Mouse (Mus musculus): ENCODE data around the gene Ccdc124. TPM values are rescaled to one million over a fixed set of nuclear protein-coding genes. Genes with fewer than 3 reads are reported as not detected.

The Ccdc124 gene
- polyA plus RNA-seq, 1 experiment from 2014 or later = 61.7 TPM

- no peak for TF ChIP-seq CTCF (IDR thresholded peaks at IDR 0.05; ENCODE audit: low read depth)
- Histone ChIP-seq H3K27ac (ENCODE audit: low read depth, low read length) (no peak overlapping the region), H3K4me3 (ENCODE audit: low read depth, low read length) (no peak overlapping the region), H3K9me3 (ENCODE audit: control insufficient read depth) (0 out of 2 replicates have a peak, but pooled peaks cover 3% of the 10 kb centered on the region), H3K36me3 (ENCODE audit: control insufficient read depth, insufficient read depth) (no peaks in the 10 kb centered on the region), H3K4me2 (replicated peaks; ENCODE audit: low read depth) (no peak overlapping the region), H3K4me1 (replicated peaks; ENCODE audit: control insufficient read depth, insufficient read depth, low read length) (peaks cover 1% of the 10 kb centered on the region; the same call in 1 of the 2 replicates), H3K27me3 (replicated peaks; ENCODE audit: control insufficient read depth, insufficient read depth, low read length) (0 out of 2 replicates have a peak, but pooled peaks cover 2% of the 10 kb centered on the region), H3K9ac (ENCODE audit: low read depth, low read length) (no peak overlapping the region)
- 45% methylated on average over 11 of the region's 11 CpGs for WGBS
- ATAC-seq = no peak
Observed at GRCm38 (mm10) chr8:70821992-70822391, 51.7 kb downstream of the Ccdc124 start.

GRCm38 (mm10) chr8:70821399-70821962 is 52.3 kb downstream of the Ccdc124 start:
- Histone ChIP-seq H3K9me3 (ENCODE audit: control insufficient read depth) (0 out of 2 replicates have a peak, but pooled peaks cover 3% of the 10 kb centered on the region), H3K27ac (ENCODE audit: low read depth, low read length) (no peak overlapping the region), H3K36me3 (ENCODE audit: control insufficient read depth, insufficient read depth) (no peaks in the 10 kb centered on the region), H3K4me1 (replicated peaks; ENCODE audit: control insufficient read depth, insufficient read depth, low read length) (peaks cover 5% of the 10 kb centered on the region; the same call in 1 of the 2 replicates), H3K4me2 (replicated peaks; ENCODE audit: low read depth) (no peak overlapping the region), H3K9ac (ENCODE audit: low read depth, low read length) (no peak overlapping the region), H3K4me3 (ENCODE audit: low read depth, low read length) (no peak overlapping the region), H3K27me3 (replicated peaks; ENCODE audit: control insufficient read depth, insufficient read depth, low read length) (0 out of 2 replicates have a peak, but pooled peaks cover 2% of the 10 kb centered on the region)
- TF ChIP-seq CTCF (IDR thresholded peaks at IDR 0.05; ENCODE audit: low read depth) = peak; percentile 98
- WGBS = 17% methylated on average over 30 of the region's 30 CpGs
- no peak for ATAC-seq

GRCm38 (mm10) chr8:70820101-70820935 is 53.4 kb downstream of the Ccdc124 start:
- TF ChIP-seq CTCF (IDR thresholded peaks at IDR 0.05; ENCODE audit: low read depth) = no peak
- 5% methylated on average over 31 of the region's 31 CpGs for WGBS
- 0 out of 2 replicates have a peak, but pooled peaks cover 3% of the 10 kb centered on the region for H3K9me3 ChIP-seq (ENCODE audit: control insufficient read depth)
- H3K27me3 ChIP-seq (replicated peaks; ENCODE audit: control insufficient read depth, insufficient read depth, low read length) = 0 out of 2 replicates have a peak, but pooled peaks cover 2% of the 10 kb centered on the region
- H3K4me3 ChIP-seq (ENCODE audit: low read depth, low read length) = peak overlapping the region; percentile 12; the same call in 1 of the 2 replicates
- peaks cover 5% of the 10 kb centered on the region; the same call in 1 of the 2 replicates for H3K4me1 ChIP-seq (replicated peaks; ENCODE audit: control insufficient read depth, insufficient read depth, low read length)
- peak; percentile 73 for ATAC-seq
- no peak overlapping the region for H3K9ac ChIP-seq (ENCODE audit: low read depth, low read length)
- H3K36me3 ChIP-seq (ENCODE audit: control insufficient read depth, insufficient read depth) = no peaks in the 10 kb centered on the region
- H3K4me2 ChIP-seq (replicated peaks; ENCODE audit: low read depth) = peak overlapping the region; percentile 52
- peak overlapping the region; percentile 46; the same call in 1 of the 2 replicates for H3K27ac ChIP-seq (ENCODE audit: low read depth, low read length)

Small RNA genes within 50 kb of the gene (microRNA-seq; reads per million reads assigned to microRNA genes)
- 0.82 reads per million for gene Mir7067

Other genes starting within 250 kb of the Ccdc124 start
- gene Gdf15, start 241.5 kb downstream of the Ccdc124 start, polyA plus RNA-seq (2015; fragmentation: Nextera tagmentation; extraction: Ambion mirVana) = 1.7 and 1.9 TPM in 2 replicates
- 79.0 and 92.1 TPM in 2 replicates for gene Pgpep1, start 213.5 kb downstream of the Ccdc124 start, polyA plus RNA-seq (2015; fragmentation: Nextera tagmentation; extraction: Ambion mirVana)
- gene Lsm4, start 200.7 kb downstream of the Ccdc124 start, polyA plus RNA-seq (2015; fragmentation: Nextera tagmentation; extraction: Ambion mirVana) = 181 and 182 TPM in 2 replicates
- 114 and 121 TPM in 2 replicates for gene Jund, start 175.0 kb downstream of the Ccdc124 start, polyA plus RNA-seq (2015; fragmentation: Nextera tagmentation; extraction: Ambion mirVana)
- not detected in 2 replicates for gene Iqcn, start 170.5 kb downstream of the Ccdc124 start, polyA plus RNA-seq (2015; fragmentation: Nextera tagmentation; extraction: Ambion mirVana)
- 2.8 TPM in 2 replicates for gene Gm3336, start 155.4 kb downstream of the Ccdc124 start, polyA plus RNA-seq (2015; fragmentation: Nextera tagmentation; extraction: Ambion mirVana)
- gene Pde4c, start 150.2 kb downstream of the Ccdc124 start, polyA plus RNA-seq (2015; fragmentation: Nextera tagmentation; extraction: Ambion mirVana) = 0.21 and 0.31 TPM in 2 replicates
- 18.8 and 19.5 TPM in 2 replicates for gene Rab3a, start 119.3 kb downstream of the Ccdc124 start, polyA plus RNA-seq (2015; fragmentation: Nextera tagmentation; extraction: Ambion mirVana)
- 76.3 and 80.6 TPM in 2 replicates for gene Mpv17l2, start 113.0 kb downstream of the Ccdc124 start, polyA plus RNA-seq (2015; fragmentation: Nextera tagmentation; extraction: Ambion mirVana)
- gene Pik3r2, start 97.2 kb downstream of the Ccdc124 start, polyA plus RNA-seq (2015; fragmentation: Nextera tagmentation; extraction: Ambion mirVana) = 37.4 and 41.0 TPM in 2 replicates
- gene Mast3, start 68.9 kb downstream of the Ccdc124 start, polyA plus RNA-seq (2015; fragmentation: Nextera tagmentation; extraction: Ambion mirVana) = 4.4 and 7.2 TPM in 2 replicates
- gene Il12rb1, start 65.5 kb downstream of the Ccdc124 start, polyA plus RNA-seq (2015; fragmentation: Nextera tagmentation; extraction: Ambion mirVana) = 0.29 and 0.31 TPM in 2 replicates
- 6.2 and 6.9 TPM in 2 replicates for gene Arrdc2, start 34.2 kb downstream of the Ccdc124 start, polyA plus RNA-seq (2015; fragmentation: Nextera tagmentation; extraction: Ambion mirVana)
- gene Kcnn1, start 10.7 kb downstream of the Ccdc124 start, polyA plus RNA-seq (2015; fragmentation: Nextera tagmentation; extraction: Ambion mirVana) = 0.17 and 0.30 TPM in 2 replicates
- 0.20 and 0.52 TPM in 2 replicates for gene Slc5a5, start 18.8 kb upstream of the Ccdc124 start, polyA plus RNA-seq (2015; fragmentation: Nextera tagmentation; extraction: Ambion mirVana)
- gene Rpl18a, start 23.5 kb upstream of the Ccdc124 start, polyA plus RNA-seq (2015; fragmentation: Nextera tagmentation; extraction: Ambion mirVana) = 2,933 and 2,947 TPM in 2 replicates
- 13.8 and 14.7 TPM in 2 replicates for gene Map1s, start 32.0 kb upstream of the Ccdc124 start, polyA plus RNA-seq (2015; fragmentation: Nextera tagmentation; extraction: Ambion mirVana)

Measured in intestine, postnatal 0 days (tissue).